Mouse (Mus musculus) regulatory T cell (primary cell): ENCODE results near the gene Tmem189.
"Not testable (repeated sequence)": the region's sequence is repeated elsewhere in the genome, so short reads cannot be mapped to it uniquely, and the experiment has no call there.

Experiments
- in situ Hi-C: fragments of 300-600 bp; cut with MboI, MseI; formaldehyde crosslinking; loops from one replicate; pipeline ENCODE4 v1.15.1; 2025; ENCODE audit warnings: high pct_unique_total_duplicates

Tmem189 gene

DNA sequence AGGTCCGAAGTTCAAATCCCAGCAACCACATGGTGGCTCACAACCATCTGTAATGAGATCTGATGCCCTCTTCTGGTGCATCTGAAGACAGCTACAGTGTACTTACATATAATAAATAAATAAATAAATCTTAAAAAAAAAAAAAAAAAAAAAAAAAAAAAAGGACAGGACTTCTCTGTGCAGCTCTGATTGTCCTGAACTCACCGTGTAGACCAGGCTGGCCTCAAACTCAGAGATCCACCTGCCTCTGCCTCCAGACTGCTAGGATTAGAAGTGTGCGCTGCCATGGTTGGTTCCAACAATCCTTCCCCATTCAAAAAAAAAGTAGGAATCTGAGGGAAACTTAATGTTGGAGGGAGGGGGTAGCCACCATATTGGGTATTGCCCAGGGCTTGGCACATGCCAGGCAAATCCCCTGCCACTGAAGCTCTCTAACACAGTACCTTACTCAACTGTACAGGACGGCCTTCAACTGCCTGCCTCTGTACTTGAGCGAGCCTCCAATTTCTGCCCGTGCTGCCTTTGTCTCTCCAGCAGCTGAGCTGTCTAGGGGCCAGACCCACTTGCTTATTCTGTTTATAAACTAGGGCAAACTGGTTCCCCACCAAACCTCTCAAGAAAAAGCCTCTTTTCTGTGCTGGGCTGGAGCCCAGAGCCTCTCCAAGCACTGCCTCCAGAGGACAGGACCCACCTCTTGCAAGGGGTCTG is 65.1 kb downstream of the Tmem189 start:
- in situ Hi-C loops = no loop called here

DNA sequence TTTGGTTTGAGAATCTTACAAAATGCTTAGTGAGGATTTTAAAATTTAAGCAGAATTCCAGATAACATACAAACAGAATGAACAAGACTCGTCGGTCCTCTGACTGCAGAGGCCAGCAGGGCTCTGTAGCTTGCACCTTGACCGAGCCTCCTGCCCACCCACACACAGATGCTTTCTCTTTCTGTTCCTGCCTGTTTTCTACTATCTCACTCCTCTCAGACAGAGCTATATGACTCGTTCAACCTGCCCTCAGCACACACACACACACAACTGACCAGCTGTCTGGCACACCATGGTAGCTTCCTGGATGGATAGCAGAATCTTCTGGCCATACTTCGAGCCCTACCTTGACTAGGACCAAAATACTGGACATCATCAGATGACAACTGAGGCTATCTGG is 66.7 kb downstream of the Tmem189 start:
- in situ Hi-C loops = no loop called here

DNA sequence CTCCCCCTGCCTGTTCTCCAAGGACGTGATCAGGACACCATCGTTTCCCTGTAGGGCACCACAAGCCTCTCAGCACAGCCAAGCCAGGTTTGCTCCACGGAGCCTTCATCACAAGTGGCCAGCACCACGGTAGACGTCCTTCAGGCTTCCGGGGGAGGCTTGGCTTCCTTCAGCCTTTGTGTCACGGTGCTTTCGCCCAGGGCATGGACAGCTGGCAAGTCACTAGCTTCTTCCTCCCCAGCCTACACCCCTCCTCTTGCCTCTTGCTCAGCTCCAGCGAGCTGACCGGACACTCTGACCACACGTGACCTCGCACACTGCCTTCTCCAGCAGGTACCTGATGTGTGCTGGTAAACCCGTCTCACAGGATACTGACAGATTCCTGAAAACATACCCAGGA is 67.3 kb downstream of the Tmem189 start:
- in situ Hi-C loops = no loop called here

DNA sequence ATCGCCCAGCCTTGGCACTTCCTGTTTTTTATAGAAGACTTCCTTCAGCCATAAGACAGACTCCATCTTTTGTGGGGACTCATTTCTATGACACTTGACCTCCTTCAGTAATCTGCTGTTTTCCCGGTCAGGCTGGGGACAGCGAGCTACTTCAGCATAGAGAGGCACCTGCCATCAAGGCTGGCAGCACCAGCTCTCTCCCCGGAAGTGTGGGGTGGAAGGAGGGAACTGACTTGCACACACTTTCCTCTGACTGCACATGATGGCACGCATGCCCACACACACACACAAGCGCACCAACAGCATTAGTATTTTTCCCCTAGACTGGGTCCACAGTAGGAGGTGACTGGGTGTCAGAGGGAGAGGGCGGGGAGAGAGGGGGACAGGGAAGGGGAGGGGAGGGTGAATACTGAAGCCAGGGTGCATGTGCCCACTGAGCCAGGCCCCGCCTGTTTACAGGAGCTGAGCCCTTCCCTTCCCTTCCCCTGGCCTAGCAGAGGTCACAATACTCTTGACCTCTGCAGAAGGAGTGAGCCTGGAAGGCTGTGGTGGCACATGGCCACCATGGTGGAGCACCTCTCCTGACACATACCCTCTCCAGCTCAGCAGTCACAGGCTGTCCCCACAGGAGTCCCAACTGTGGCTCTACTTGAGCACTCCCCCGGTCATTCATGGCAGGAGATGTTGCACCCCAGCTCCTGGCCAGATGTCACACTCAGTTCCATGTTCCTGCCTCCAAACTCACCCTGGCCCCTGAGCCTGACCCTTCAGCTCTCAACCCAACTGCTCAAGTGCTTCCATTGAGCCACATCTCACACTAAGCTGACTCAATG is 68.2 kb downstream of the Tmem189 start:
- in situ Hi-C loops = no loop called here

DNA sequence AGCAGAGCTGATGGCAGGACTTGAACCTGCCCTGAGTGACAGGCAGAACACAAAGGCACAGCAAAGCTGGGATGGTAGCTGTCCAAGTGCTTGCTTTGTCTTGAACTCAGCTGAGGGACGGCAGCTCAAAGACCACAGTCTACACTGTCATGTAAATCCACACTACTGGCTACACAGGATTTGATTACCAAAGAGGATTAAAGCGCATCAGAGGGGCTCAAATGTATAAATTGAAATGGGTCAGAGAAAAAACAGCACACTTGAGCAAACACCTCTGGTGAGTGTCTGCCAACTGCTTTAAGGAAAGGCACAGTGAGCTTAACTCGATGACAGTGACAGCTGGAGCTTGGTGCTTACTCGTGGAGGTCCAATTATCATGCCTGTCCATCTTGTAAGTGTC is 72.2 kb downstream of the Tmem189 start:
- in situ Hi-C loops = loop anchor here (5.0 kb wide), 1 partner anchor 275 kb away; no protein-coding TSS in a partner anchor

DNA sequence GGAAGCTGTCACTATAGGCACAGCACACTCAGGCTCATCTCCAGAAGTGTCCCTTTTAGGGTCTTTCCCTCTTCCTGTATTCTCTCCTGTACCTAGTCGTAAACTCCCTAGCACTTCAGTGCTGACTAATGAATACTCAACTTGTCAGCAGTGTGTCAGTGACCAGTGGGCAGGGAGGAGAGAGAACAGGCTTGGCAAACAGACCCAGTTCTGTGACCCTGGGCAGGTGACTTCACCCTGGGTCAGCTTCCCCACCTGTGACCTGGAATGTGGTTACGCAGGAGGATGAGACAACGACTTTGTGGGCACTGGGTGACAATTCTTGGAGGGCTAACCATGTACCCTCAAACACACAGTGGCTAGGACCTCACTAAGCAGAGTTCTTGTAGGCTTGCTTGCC is 72.6 kb downstream of the Tmem189 start:
- in situ Hi-C loops = loop anchor here (5.0 kb wide), 1 partner anchor 275 kb away; no protein-coding TSS in a partner anchor

DNA sequence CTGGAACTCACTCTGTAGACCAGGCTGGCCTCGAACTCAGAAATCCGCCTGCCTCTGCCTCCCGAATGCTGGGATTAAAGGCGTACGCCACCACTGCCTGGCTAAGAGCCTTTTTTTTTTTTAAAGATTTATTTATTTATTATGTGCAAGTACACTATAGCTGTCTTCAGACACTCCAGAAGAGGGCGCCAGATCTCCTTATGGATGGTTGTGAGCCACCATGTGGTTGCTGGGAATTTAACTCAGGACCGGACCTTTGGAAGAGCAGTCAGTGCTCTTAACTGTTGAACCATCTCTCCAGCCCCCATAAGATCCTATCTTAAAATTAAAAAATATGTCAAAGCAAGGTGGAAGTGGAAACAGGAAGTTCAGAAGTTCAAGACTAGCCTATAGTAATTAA is 76.3 kb downstream of the Tmem189 start:
- in situ Hi-C loops = not testable (repeated sequence)

DNA sequence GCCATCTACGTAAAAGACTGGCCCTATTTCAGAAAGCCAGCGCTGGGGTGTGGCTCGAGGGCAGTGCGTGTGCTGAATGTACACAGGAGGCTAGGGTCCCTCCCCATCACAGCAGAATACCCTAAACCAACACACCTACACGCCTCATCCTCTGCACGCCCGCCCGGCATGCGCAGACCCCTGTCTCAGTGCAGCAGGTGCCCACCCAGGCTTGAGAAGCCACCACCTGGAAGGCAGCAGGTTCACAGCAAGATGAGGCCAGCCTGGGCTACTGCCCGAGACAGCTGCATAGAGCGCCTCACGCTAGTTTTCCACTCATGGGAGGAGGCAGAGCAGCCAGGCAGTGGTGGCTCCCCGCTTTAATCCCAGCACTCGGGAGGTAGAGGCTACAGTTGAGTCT is 77.5 kb downstream of the Tmem189 start:
- in situ Hi-C loops = no loop called here

DNA sequence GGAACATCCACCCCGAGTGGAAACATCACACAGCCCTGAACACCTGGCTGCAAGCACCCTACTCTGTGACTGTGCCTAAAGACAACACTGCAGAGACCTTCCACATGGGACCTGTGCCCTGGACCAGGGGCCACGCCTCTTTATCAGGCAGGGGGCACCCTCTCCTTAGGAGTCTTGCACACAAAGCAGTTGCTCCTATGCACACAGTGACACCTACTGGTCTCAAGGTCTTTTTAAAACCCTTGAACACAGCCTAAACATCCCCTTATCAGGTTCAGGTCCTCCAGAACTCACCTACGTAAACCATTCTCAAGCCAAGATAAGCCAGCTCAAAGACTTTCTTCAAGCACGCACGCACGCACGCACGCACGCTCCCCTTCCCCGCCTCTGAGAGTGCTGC is 78.3 kb downstream of the Tmem189 start:
- in situ Hi-C loops = no loop called here

DNA sequence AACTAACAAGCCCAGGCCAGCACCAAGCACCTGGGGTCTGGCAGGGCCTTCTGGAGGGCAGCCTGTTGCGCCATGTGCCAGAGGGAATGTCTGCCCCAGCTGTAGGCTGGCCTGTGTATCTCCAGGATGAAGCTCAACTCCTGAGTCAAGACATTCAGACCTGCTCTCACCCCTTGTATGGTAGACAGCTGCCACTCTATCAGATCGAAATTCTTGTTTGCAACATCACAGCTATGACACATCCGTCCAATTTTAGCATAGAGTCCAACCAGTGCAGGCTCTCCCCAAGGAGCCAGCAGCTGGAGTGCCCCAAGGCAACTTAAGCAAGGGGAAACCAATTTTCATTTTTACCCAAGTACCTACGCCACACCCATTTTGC is 82.9 kb downstream of the Tmem189 start:
- in situ Hi-C loops = no loop called here

DNA sequence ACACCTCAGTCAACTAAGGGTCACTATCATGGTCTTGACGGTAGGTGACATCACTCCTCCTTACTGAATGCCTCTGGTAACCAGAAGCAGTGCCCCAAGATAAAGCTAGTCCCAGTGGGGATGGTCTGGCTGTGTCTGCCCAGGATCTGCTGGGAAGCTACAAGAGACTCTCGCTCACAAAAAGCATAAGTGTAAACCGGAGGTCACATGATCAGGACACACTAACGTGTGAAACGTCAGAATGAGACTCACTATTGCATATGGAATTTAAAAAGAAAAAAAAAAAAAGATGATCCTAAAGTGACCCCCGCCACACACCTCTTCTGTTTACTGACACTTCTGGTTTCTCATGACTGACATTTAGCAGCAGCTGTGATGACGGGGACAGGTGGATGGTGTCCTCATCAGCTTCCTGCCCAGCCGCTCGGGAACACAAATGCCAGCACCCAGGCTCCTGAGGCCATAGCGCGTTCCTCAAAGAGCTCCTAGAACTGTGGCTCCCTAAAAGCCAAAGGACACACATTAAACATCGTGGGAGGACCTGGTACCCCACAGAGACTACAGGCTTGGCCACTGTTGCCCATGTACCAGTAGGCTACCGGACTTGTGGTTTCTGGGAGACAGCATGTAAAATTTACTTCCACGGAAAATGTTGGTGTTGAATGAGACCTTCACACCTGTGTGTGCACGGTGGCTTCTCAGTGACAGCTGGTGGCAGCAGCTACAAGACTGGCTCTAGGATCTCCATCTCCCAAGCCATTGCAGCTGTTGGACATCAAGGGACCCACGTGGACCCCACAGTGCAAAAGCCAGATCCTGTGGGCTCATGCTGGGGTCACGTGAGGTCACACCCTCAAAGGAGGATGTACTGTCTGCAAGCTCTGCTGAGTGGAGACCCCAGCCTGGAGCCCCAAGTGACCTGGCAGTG is 83.5 kb downstream of the Tmem189 start:
- in situ Hi-C loops = no loop called here

DNA sequence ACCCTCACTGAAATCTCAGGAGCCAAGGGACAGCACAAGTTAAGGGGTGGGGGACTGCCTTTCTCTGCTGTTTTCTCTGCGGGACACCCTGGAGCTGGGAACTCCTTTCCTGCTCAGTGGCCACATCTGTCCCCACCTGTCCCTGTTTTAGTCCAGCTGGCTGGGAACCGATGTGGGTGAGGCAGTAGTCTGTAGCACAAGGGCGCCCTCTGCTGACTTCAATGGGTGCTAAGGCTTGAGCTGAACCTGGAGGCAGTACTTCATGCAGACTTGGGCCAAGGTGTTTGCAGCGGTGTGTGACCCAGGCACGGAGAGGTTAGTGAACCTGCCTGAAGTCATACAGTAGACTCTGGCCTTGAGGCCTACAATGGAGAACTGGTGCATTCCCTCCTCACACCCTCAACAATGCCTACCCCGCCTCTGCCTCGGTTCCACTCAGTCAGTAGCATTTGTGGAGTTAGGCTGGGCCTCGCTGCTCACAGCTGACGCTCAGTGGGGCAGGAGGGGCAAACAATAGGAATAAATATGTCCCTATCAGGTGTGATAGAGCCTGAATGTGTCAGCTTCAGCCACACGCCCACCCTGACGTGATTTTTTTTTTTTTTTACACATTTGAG is 84.3 kb downstream of the Tmem189 start:
- in situ Hi-C loops = no loop called here

DNA sequence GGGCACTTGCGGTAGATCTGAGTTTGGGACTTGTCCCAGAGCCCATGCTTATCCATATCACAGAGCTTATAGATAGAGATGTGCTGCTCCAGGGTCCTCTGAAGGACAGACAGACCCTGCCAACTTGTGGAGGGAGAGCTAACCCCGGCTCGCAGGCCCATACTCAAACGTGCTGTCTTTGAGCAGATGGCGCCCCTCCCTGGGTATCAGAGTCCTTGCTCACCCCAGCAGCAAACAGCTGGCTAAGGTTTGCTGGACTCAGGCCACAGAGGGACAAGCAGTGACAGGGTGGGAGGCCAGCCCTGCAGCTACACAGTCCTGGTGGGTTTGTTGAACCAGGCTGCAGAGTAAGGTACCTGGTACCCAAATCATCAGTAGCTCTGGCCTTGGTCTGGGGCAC is 86.6 kb downstream of the Tmem189 start:
- in situ Hi-C loops = loop anchor here (5.0 kb wide), 1 partner anchor 71 kb away; no protein-coding TSS in a partner anchor

DNA sequence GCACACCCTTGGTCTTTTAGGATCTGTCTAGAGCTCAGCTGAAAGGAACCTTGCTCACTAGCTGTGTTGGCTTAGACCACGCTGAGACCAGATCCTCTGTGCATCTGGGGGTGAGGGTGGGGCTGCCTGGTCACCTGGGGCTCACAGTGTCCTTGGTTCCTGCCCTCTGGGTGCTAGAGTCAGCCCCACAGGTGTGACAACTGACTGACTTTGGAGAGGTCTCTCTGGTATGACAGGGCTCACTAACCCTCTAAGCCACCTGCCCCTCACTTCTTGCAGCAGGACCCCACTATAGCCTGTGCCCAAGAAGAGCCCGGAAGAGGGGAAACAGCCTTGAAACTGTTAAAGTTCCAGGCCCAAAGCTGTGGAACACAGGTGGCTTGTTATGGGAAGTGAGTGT is 87.3 kb downstream of the Tmem189 start:
- in situ Hi-C loops = loop anchor here (5.0 kb wide), 1 partner anchor 70 kb away; no protein-coding TSS in a partner anchor

DNA sequence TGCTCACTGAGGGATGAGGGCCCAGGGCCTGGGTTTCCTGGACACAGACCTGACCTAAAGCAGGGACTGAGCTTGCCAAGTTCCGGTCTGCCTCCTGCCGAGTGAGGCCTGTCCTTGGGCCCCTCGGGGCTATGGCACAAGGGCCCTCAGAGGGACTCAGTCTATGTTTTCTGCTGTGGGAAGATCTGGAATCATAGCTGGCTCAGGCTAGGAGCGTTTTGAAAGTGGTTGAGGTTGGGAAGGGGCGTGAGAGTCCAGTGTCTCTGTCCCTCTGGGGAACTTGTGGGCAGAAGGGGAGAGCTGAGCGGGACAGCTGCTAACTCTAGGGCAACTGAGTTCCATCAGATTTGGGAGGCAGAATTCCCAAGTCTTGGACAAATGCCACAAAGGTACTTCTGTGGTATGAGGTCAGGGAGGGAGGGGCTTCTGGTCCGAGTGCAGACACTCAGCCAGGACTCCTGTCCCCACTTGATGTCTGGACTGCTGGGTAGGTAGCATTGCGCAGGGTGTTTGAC is 89.1 kb downstream of the Tmem189 start:
- in situ Hi-C loops = loop anchor here (5.0 kb wide), 1 partner anchor 68 kb away; no protein-coding TSS in a partner anchor

DNA sequence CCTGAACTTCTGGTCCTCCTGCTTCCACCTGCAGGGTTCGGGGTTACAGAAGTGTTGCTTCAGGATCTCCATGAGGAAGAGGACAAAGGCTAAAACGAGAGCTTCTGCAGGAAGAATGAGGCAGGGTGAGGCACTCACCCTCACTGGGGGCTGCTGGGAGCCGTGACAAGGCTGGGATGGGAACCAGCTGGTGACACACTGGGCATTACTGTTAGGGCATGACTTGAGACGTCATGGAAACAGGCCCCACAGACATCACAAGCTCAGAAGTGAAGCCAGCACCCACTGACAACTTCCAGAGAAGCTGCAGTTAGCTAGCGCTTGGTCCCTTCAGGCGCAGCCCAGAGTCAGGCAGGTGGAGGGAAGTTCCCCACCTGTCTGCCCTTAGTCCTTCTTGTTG is 89.7 kb downstream of the Tmem189 start:
- in situ Hi-C loops = loop anchor here (5.0 kb wide), 1 partner anchor 68 kb away; no protein-coding TSS in a partner anchor

DNA sequence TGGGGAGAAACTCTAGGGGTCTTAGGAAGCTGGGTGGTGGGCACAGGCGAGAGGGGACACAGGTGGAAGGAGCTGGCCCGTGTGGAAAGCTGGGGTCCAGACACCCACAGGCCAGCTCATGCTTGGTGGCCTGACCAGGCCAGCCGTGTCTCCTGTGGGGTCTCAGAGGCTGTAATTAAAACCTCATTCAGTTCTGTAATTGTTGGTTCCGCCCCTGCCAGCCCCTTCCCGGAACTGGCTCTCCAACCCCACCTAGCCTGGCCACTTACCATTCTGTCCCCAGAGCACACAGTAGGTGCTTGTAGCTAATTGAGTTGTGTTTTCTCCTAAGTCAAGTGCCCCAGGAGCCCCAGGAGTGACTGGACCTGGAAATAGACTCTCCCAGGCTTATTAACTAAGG is 90.4 kb downstream of the Tmem189 start:
- in situ Hi-C loops = no loop called here

DNA sequence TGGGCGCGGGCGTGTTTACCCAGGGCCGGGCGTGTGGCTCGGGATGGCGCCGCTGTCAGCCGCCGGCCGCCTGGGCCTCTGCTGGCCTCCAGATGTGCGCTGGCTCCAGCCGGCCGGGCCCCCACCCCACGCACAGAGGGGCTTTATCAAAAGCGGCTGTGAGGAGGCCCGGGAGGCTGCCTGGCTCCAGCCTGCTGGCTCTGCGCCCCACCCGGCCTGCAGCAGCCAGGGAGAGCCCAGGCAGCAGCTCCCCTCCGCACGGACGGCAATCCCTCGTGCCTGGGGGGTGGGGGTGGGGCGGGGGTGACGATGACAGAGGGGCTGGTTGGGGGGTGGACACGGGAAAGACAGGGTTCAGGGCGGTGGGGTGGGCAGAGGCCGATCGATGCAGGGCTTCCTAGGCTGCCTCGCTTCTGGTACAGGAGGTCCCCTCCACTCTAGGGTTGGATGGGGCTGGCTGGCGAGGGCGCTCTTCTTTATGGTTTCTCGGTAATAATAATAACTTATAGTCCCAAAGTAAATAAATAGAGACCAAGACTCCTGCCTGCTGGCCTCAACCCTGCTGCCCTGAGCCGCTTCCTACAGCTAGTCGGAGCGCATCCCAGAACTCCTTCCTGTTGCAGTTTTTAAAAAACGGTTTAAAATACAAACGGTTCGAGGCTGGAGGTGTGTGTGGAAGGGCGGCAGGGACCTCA is 92.0 kb downstream of the Tmem189 start:
- in situ Hi-C loops = no loop called here

DNA sequence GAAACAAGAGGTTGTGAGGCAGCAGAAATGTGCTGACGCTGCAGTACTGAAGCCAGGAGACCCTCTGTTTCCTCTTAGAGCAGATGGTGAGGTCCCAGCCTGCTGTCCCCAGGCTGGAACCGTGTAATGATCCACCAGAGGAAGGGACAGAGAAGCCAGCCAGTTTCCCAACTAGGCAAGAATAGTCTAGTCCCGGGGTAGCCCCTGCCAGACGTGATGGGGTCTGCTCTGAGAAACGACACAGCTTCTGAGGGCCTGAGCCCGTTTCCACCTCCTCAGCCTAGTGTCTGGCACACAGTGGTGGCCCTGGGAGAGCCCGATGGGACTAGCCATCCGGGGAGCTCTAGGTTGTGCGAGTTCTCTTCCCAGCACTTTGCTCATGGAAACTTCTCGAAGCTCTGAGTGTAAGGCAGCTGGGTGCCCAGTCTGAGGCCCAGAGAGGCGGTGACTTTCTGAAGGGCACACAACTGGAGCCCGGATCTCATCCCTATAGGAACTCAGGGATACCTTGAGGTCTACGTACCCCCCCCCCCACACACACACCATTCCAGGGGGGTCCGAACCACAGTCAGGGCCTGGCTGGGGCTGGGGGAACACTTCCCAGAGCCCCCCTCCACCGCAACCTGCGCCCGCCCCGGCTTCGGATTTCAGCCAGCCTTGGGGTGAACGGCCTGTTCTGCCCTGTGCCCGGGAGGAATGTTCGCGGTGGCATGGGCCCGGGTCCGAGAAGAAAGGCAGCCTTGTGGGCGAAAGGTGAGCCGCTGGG is 92.7 kb downstream of the Tmem189 start:
- in situ Hi-C loops = no loop called here

DNA sequence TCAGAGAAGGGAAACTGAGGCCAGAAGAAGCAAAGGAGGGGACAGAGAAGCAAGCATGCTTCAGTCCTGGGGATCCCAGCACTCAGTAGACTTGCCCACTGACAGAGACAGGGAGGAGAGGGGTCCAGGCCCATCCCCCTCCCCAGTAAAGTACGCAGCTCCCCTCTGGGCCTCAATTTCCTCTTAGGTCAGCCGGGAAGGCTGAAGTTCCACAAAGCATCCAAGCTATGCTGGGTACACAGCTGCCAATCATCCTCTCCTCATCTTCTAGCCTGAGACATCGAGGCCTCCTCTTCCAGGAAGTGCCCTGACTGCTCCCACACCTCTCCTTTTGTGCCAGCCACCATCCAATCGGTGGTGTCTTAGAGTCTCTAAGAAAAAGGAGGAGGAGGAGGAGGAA is 93.4 kb downstream of the Tmem189 start:
- in situ Hi-C loops = no loop called here
